In genomic region chr5:24652780-24653179, GRCm38 (mm10) we compare ENCODE assay signal across 15 mouse cellular contexts. TPM values are rescaled to one million over a fixed set of nuclear protein-coding genes. Genes with fewer than 3 reads are reported as not detected.
DNase-seq lines count a peak whose midpoint lies in the region; ATAC-seq and TF ChIP-seq lines count a peak whose summit lies in the region.
"Had no signal": no experiment of that assay in that cellular context is flagged by ENCODE, and none has a peak within 500 bp of the region (broad histone marks: within the 10 kb centered on the region; RNA-seq: fewer than 3 reads in every experiment).

No protein-coding gene starts in this region.

- H3K79me2 ChIP-seq in MEL (ENCODE audit: control insufficient read depth, insufficient read depth, low read length, poor library complexity): no peaks in the 10 kb centered on the region

- no peak for DNase-seq in kidney, adult 2 months
- DNase-seq in MEL (ENCODE audit: low read depth, low spot score): peak; percentile 23
- no peak for DNase-seq in adrenal gland, postnatal 36 days

- 89% methylated on average over 5 of the region's 5 CpGs for WGBS in forebrain, embryonic 13.5 days
- 95% methylated on average over 5 of the region's 5 CpGs for WGBS in forebrain, embryonic 16.5 days
- 93% methylated on average over 5 of the region's 5 CpGs for WGBS in kidney, embryonic 16.5 days
- 97% methylated on average over 5 of the region's 5 CpGs for WGBS in kidney, adult 2 months
- 88% methylated on average over 5 of the region's 5 CpGs for WGBS in stomach, embryonic 14.5 days

- peak; percentile 19; the same call in 1 of the 2 replicates for ATAC-seq in forebrain, embryonic 13.5 days
- no peak for ATAC-seq in forebrain, embryonic 16.5 days
- 0 out of 2 replicates have a peak, but pooled peaks have one; percentile 16 for ATAC-seq in kidney, embryonic 16.5 days (ENCODE audit: low FRiP score, low TSS enrichment)
- 0 out of 2 replicates have a peak, but pooled peaks have one; percentile 3 for ATAC-seq in stomach, embryonic 14.5 days (ENCODE audit: insufficient number of reproducible peaks, insufficient read depth, low FRiP score, low read depth)

- no peaks in the 10 kb centered on the region for H3K9me3 ChIP-seq in forebrain, embryonic 13.5 days (replicated peaks)
- H3K9me3 ChIP-seq in forebrain, embryonic 16.5 days (ENCODE audit: control insufficient read depth, low read length): no peaks in the 10 kb centered on the region
- no peaks in the 10 kb centered on the region for H3K9me3 ChIP-seq in kidney, embryonic 16.5 days (ENCODE audit: low read length)
- no peaks in the 10 kb centered on the region for H3K9me3 ChIP-seq in MEL (replicated peaks; ENCODE audit: insufficient read depth, low read length)
- H3K9me3 ChIP-seq in stomach, embryonic 14.5 days (ENCODE audit: control insufficient read depth, low read depth, low read length): no peaks in the 10 kb centered on the region
- H3K9me3 ChIP-seq: embryonic facial prominence, embryonic 13.5 days; heart, embryonic 13.5 days; limb, embryonic 12.5 days; liver, embryonic 15.5 days had no signal

- no peak for TF ChIP-seq POLR2A in kidney, adult 2 months (IDR thresholded peaks at IDR 0.05; ENCODE audit: low read depth, low read length)
- TF ChIP-seq POLR2A in MEL (IDR thresholded peaks at IDR 0.05; ENCODE audit: control insufficient read depth in 1 of 2, insufficient read depth in 1 of 2, low read depth in 1 of 2, low read length in 2 of 2, poor library complexity in 1 of 2): no peak

- peaks cover 16% of the 10 kb centered on the region for H3K4me1 ChIP-seq in forebrain, embryonic 13.5 days
- peaks cover 14% of the 10 kb centered on the region for H3K4me1 ChIP-seq in forebrain, embryonic 16.5 days (replicated peaks; ENCODE audit: control insufficient read depth, insufficient read depth, low read length)
- no peaks in the 10 kb centered on the region for H3K4me1 ChIP-seq in kidney, embryonic 16.5 days (ENCODE audit: insufficient read depth, low read length)
- H3K4me1 ChIP-seq in kidney, adult 2 months (ENCODE audit: control insufficient read depth, insufficient read depth, low read length): no peaks in the 10 kb centered on the region
- peaks cover under 1 to 11% of the 10 kb centered on the region in 2 experiments; a peak in 2 of 4 replicates for H3K4me1 ChIP-seq in MEL (ENCODE audit: control insufficient read depth in 1 of 2, insufficient read depth in 2 of 2, low read length in 2 of 2)
- no peaks in the 10 kb centered on the region for H3K4me1 ChIP-seq in stomach, embryonic 14.5 days (ENCODE audit: control insufficient read depth, insufficient read depth, low read length)
- H3K4me1 ChIP-seq: embryonic facial prominence, embryonic 13.5 days; heart, embryonic 13.5 days; limb, embryonic 12.5 days had no signal

- H3K27ac ChIP-seq in forebrain, embryonic 13.5 days: no peak overlapping the region
- H3K27ac ChIP-seq in forebrain, embryonic 16.5 days (ENCODE audit: low read length): no peak overlapping the region
- no peak overlapping the region for H3K27ac ChIP-seq in kidney, embryonic 16.5 days (ENCODE audit: low read length)
- no peak overlapping the region for H3K27ac ChIP-seq in kidney, adult 2 months (ENCODE audit: insufficient read depth, low read depth, low read length)
- H3K27ac ChIP-seq in MEL (ENCODE audit: control insufficient read depth, low read depth, low read length): no peak overlapping the region
- H3K27ac ChIP-seq in stomach, embryonic 14.5 days (ENCODE audit: low read length): no peak overlapping the region
- H3K27ac ChIP-seq: embryonic facial prominence, embryonic 13.5 days; gastrocnemius, adult 2 months; heart, embryonic 13.5 days; kidney, postnatal 0 days; limb, embryonic 12.5 days; liver, embryonic 15.5 days; macrophage had no signal

- no peak for TF ChIP-seq CTCF in kidney, adult 2 months (conservative IDR thresholded peaks at IDR 0.05; ENCODE audit: insufficient read depth, insufficient read length, low read depth, low read length)
- no peak for TF ChIP-seq CTCF in MEL (IDR thresholded peaks at IDR 0.05 in 2 of 3, conservative IDR thresholded peaks at IDR 0.05 in 1 of 3; ENCODE audit: control insufficient read depth in 1 of 3, insufficient read depth in 1 of 3, low read depth in 2 of 3, low read length in 3 of 3, poor library complexity in 1 of 3, severe bottlenecking in 1 of 3)

- no peak for TF ChIP-seq EP300 in MEL (IDR thresholded peaks at IDR 0.05; ENCODE audit: low read depth in 1 of 2, low read length in 2 of 2)

- no peaks in the 10 kb centered on the region for H3K36me3 ChIP-seq in forebrain, embryonic 13.5 days (ENCODE audit: poor library complexity, severe bottlenecking)
- no peaks in the 10 kb centered on the region for H3K36me3 ChIP-seq in forebrain, embryonic 16.5 days (ENCODE audit: control insufficient read depth, insufficient read depth)
- H3K36me3 ChIP-seq in kidney, embryonic 16.5 days (ENCODE audit: insufficient read depth, low read length): no peaks in the 10 kb centered on the region
- no peaks in the 10 kb centered on the region for H3K36me3 ChIP-seq in kidney, adult 2 months (ENCODE audit: control insufficient read depth, insufficient read depth, low read length)
- peaks cover 0 to 5% of the 10 kb centered on the region in 2 experiments; a peak in 1 of 4 replicates for H3K36me3 ChIP-seq in MEL (ENCODE audit: control insufficient read depth in 1 of 2, insufficient read depth in 2 of 2, low read length in 2 of 2)
- H3K36me3 ChIP-seq in stomach, embryonic 14.5 days (ENCODE audit: control insufficient read depth, insufficient read depth, low read length): no peaks in the 10 kb centered on the region
- H3K36me3 ChIP-seq: embryonic facial prominence, embryonic 13.5 days; heart, embryonic 13.5 days; limb, embryonic 12.5 days; liver, embryonic 15.5 days had no signal

- H3K9ac ChIP-seq in forebrain, embryonic 13.5 days: no peak overlapping the region
- no peak overlapping the region for H3K9ac ChIP-seq in forebrain, embryonic 16.5 days (replicated peaks; ENCODE audit: low read depth, low read length)
- no peak overlapping the region for H3K9ac ChIP-seq in kidney, embryonic 16.5 days (replicated peaks; ENCODE audit: low read length)
- no peak overlapping the region for H3K9ac ChIP-seq in MEL (ENCODE audit: control insufficient read depth, low read depth, low read length, poor library complexity, severe bottlenecking)
- H3K9ac ChIP-seq in stomach, embryonic 14.5 days (replicated peaks; ENCODE audit: low read depth, low read length): no peak overlapping the region
- H3K9ac ChIP-seq: limb, embryonic 12.5 days; liver, embryonic 15.5 days had no signal

- TF ChIP-seq RAD21 in MEL (IDR thresholded peaks at IDR 0.05; ENCODE audit: low read depth, low read length): no peak

- no peaks in the 10 kb centered on the region for H3K27me3 ChIP-seq in forebrain, embryonic 13.5 days
- H3K27me3 ChIP-seq in forebrain, embryonic 16.5 days (replicated peaks; ENCODE audit: control insufficient read depth, insufficient read depth, low read length): no peaks in the 10 kb centered on the region
- H3K27me3 ChIP-seq in kidney, embryonic 16.5 days (ENCODE audit: insufficient read depth, low read length): no peaks in the 10 kb centered on the region
- no peaks in the 10 kb centered on the region for H3K27me3 ChIP-seq in kidney, adult 2 months (replicated peaks; ENCODE audit: control insufficient read depth, insufficient read depth, low read length)
- H3K27me3 ChIP-seq in MEL (ENCODE audit: control insufficient read depth in 1 of 2, insufficient read depth in 2 of 2, low read length in 2 of 2): peaks cover 0 to 2% of the 10 kb centered on the region in 2 experiments; a peak in 3 of 4 replicates
- no peaks in the 10 kb centered on the region for H3K27me3 ChIP-seq in stomach, embryonic 14.5 days (ENCODE audit: control insufficient read depth, insufficient read depth, low read length)
- H3K27me3 ChIP-seq: CH12.LX; embryonic facial prominence, embryonic 13.5 days had no signal

- no peak overlapping the region for H3K4me3 ChIP-seq in forebrain, embryonic 13.5 days
- no peak overlapping the region for H3K4me3 ChIP-seq in forebrain, embryonic 16.5 days (replicated peaks; ENCODE audit: low read length)
- no peak overlapping the region for H3K4me3 ChIP-seq in kidney, embryonic 16.5 days (ENCODE audit: low read length)
- no peak overlapping the region for H3K4me3 ChIP-seq in kidney, adult 2 months (ENCODE audit: insufficient read depth, low read depth, low read length)
- no peak overlapping the region for H3K4me3 ChIP-seq in MEL (ENCODE audit: control insufficient read depth in 1 of 2, insufficient read depth in 1 of 2, low read depth in 2 of 2, low read length in 2 of 2)
- H3K4me3 ChIP-seq in stomach, embryonic 14.5 days (ENCODE audit: low read depth, low read length): no peak overlapping the region
- H3K4me3 ChIP-seq: embryonic facial prominence, embryonic 13.5 days; gastrocnemius, adult 2 months; heart, embryonic 13.5 days; limb, embryonic 12.5 days; liver, embryonic 15.5 days had no signal

- no peak overlapping the region for H3K4me2 ChIP-seq in forebrain, embryonic 13.5 days
- H3K4me2 ChIP-seq in forebrain, embryonic 16.5 days (ENCODE audit: low read length): no peak overlapping the region
- H3K4me2 ChIP-seq in kidney, embryonic 16.5 days (replicated peaks; ENCODE audit: low read depth, low read length): no peak overlapping the region
- H3K4me2 ChIP-seq in stomach, embryonic 14.5 days (replicated peaks; ENCODE audit: low read depth, low read length): no peak overlapping the region
- H3K4me2 ChIP-seq: embryonic facial prominence, embryonic 13.5 days; heart, embryonic 13.5 days; limb, embryonic 12.5 days had no signal

RNA-seq across cellular contexts. Expression of gene Smarcd3, which starts 28.6 kb away (rescaled TPM):
- polyA plus RNA-seq in forebrain, embryonic 13.5 days (2015; fragmentation: Nextera tagmentation; extraction: Ambion mirVana): 111 and 114 TPM in 2 replicates
- 156 and 181 TPM in 2 replicates for polyA plus RNA-seq in forebrain, embryonic 16.5 days (2015; fragmentation: Nextera tagmentation; extraction: Ambion mirVana)
- polyA plus RNA-seq in kidney, embryonic 16.5 days (2015; fragmentation: Nextera tagmentation; extraction: Ambion mirVana): 24.5 and 25.0 TPM in 2 replicates
- 12.4 and 15.9 TPM in 2 replicates for polyA plus RNA-seq in kidney, adult 2 months (2012; rRNA removed)
- total RNA-seq in MEL (2012; rRNA removed): 2.1 and 2.7 TPM in 2 replicates
- polyA plus RNA-seq in MEL (2012; ENCODE audit: insufficient read depth in 1 of 2, insufficient read length in 2 of 2, low read depth in 1 of 2, low replicate concordance in 2 of 2, missing spikeins in 1 of 2): 10 to 100 TPM in 1 of 2 experiments, not detected in 1; 16.5 TPM
- 35.6 and 36.2 TPM in 2 replicates for polyA plus RNA-seq in stomach, embryonic 14.5 days (2014; fragmentation: Nextera tagmentation; extraction: Ambion mirVana)
- total RNA-seq in adrenal gland, postnatal 36 days (2021): 10 to 100 TPM; 16.0 to 17.4 TPM

RNA-seq across cellular contexts. Expression of gene Nub1, which starts 32.6 kb away (rescaled TPM):
- polyA plus RNA-seq in forebrain, embryonic 13.5 days (2015; fragmentation: Nextera tagmentation; extraction: Ambion mirVana): 40.5 and 40.9 TPM in 2 replicates
- 70.0 and 71.2 TPM in 2 replicates for polyA plus RNA-seq in forebrain, embryonic 16.5 days (2015; fragmentation: Nextera tagmentation; extraction: Ambion mirVana)
- 39.9 and 43.3 TPM in 2 replicates for polyA plus RNA-seq in kidney, embryonic 16.5 days (2015; fragmentation: Nextera tagmentation; extraction: Ambion mirVana)
- 37.5 and 46.9 TPM in 2 replicates for polyA plus RNA-seq in kidney, adult 2 months (2012; rRNA removed)
- total RNA-seq in MEL (2012; rRNA removed): 38.3 and 45.0 TPM in 2 replicates
- polyA plus RNA-seq in MEL (2012; ENCODE audit: insufficient read depth in 1 of 2, insufficient read length in 2 of 2, low read depth in 1 of 2, low replicate concordance in 2 of 2, missing spikeins in 1 of 2): 10 to 100 TPM in 1 of 2 experiments, not detected in 1; 59.6 TPM
- polyA plus RNA-seq in stomach, embryonic 14.5 days (2014; fragmentation: Nextera tagmentation; extraction: Ambion mirVana): 33.5 and 36.0 TPM in 2 replicates
- total RNA-seq in adrenal gland, postnatal 36 days (2021): 10 to 100 TPM; 55.6 to 69.4 TPM
